Mouse (Mus musculus) forebrain, embryonic 13.5 days (tissue): ENCODE measurements at regions not wholly inside any gene's neighbourhood (a gene's known extent, or its start where the extent isn't known, plus 50 kb on each side); places are given as distances from the start of the nearest gene placed in this dataset.

Source experiments
- ATAC-seq: fragments of 200-750 bp; cut with Nextera tagmentation; 2 replicates; pipeline ENCODE4 v1.8.0; 2017
- H3K27ac ChIP-seq: fragments of 300-500 bp; sonication (generic); 2 replicates; pipeline ENCODE4 v1.5.1; 2015; ENCODE audit warnings: inconsistent platforms, mild to moderate bottlenecking, moderate library complexity
- H3K27me3 ChIP-seq: fragments of 300-500 bp; sonication (generic); 2 replicates; pipeline ENCODE4 v1.6.1; 2015; ENCODE audit warnings: mild to moderate bottlenecking, inconsistent platforms
- H3K36me3 ChIP-seq: fragments of 300-500 bp; sonication (generic); 2 replicates; pipeline ENCODE4 v1.6.1; 2015; ENCODE audit warnings: mild to moderate bottlenecking, inconsistent platforms; ENCODE audit not compliant: poor library complexity, severe bottlenecking
- H3K4me1 ChIP-seq: fragments of 300-500 bp; sonication (generic); 2 replicates; pipeline ENCODE4 v1.6.1; 2015; ENCODE audit warnings: inconsistent platforms
- H3K4me2 ChIP-seq: fragments of 300-500 bp; sonication (generic); 2 replicates; pipeline ENCODE4 v1.6.1; 2015; ENCODE audit warnings: inconsistent platforms, mild to moderate bottlenecking, moderate library complexity
- H3K4me3 ChIP-seq: fragments of 300-500 bp; sonication (generic); 2 replicates; pipeline ENCODE4 v1.5.1; 2015; ENCODE audit warnings: mild to moderate bottlenecking, inconsistent platforms
- H3K9ac ChIP-seq: fragments of 300-500 bp; sonication (generic); 2 replicates; pipeline ENCODE4 v1.6.1; 2015; ENCODE audit warnings: mild to moderate bottlenecking, inconsistent platforms
- H3K9me3 ChIP-seq: fragments of 300-500 bp; sonication (generic); replicated peaks from 2 replicates; pipeline ENCODE4 v1.6.1; 2016; ENCODE audit warnings: inconsistent platforms
- WGBS: fragments of 180-500 bp; shearing (Covaris S2); methylation state at CpG from one replicate; pipeline ENCODE4 v1.1.7; 2015; 5-methylcytosine and 5-hydroxymethylcytosine counted together

- ATAC-seq: no peak
- H3K9ac ChIP-seq: no peak overlapping the region
- H3K27me3 ChIP-seq: no peaks in the 10 kb centered on the region
- H3K4me2 ChIP-seq: no peak overlapping the region
- no peak overlapping the region for H3K4me3 ChIP-seq
- peaks cover 5% of the 10 kb centered on the region; the same call in 1 of the 2 replicates for H3K9me3 ChIP-seq
- no peaks in the 10 kb centered on the region for H3K4me1 ChIP-seq
- H3K27ac ChIP-seq: no peak overlapping the region
- WGBS: 92% methylated on average over 2 of the region's 2 CpGs
- H3K36me3 ChIP-seq: no peaks in the 10 kb centered on the region
Observed at GRCm38 (mm10) chr5:10495086-10495485, 248.8 kb upstream of the Gm5152 start.

DNA sequence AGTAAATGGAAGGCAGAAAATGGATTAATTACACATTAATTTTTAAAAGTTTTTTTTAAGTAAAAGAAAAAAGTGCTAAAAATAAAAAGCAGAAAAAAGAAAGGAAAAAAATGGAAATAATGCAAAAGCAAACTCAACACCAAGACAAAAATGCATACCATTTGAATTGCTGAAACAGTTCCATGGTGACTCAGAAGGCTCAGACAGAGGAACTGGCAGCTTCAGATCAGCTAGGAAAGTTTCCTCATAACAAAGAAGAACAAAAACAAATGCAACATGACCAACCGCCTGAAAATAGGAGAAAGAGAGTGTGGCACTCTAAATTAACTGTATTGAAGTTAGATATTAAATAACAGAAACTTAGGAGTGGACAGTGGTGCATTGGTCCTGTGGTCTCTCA lies 231.7 kb upstream of the Gm5152 start:
- WGBS: 74% methylated on average over 1 of the region's 1 CpGs
- Histone ChIP-seq H3K9me3 (no peaks in the 10 kb centered on the region), H3K4me1 (no peaks in the 10 kb centered on the region), H3K4me2 (no peak overlapping the region), H3K4me3 (no peak overlapping the region), H3K27me3 (no peaks in the 10 kb centered on the region), H3K36me3 (no peaks in the 10 kb centered on the region), H3K27ac (no peak overlapping the region), H3K9ac (no peak overlapping the region)
- no peak for ATAC-seq

- H3K4me2 ChIP-seq: no peak overlapping the region
- H3K4me1 ChIP-seq: no peaks in the 10 kb centered on the region
- H3K36me3 ChIP-seq: no peaks in the 10 kb centered on the region
- H3K27me3 ChIP-seq: no peaks in the 10 kb centered on the region
- no peaks in the 10 kb centered on the region for H3K9me3 ChIP-seq
- no peak overlapping the region for H3K9ac ChIP-seq
- H3K4me3 ChIP-seq: no peak overlapping the region
- ATAC-seq: no peak
- H3K27ac ChIP-seq: no peak overlapping the region
Observed at GRCm38 (mm10) chr5:10477461-10477860, 231.1 kb upstream of the Gm5152 start.

- WGBS: 88% methylated on average over 2 of the region's 2 CpGs
- Histone ChIP-seq H3K27ac (no peak overlapping the region), H3K9me3 (no peaks in the 10 kb centered on the region), H3K4me3 (no peak overlapping the region), H3K27me3 (no peaks in the 10 kb centered on the region), H3K4me2 (no peak overlapping the region), H3K36me3 (no peaks in the 10 kb centered on the region), H3K9ac (no peak overlapping the region), H3K4me1 (no peaks in the 10 kb centered on the region)
- no peak for ATAC-seq
Observed at GRCm38 (mm10) chr5:10446584-10446983, 200.3 kb upstream of the Gm5152 start.

GRCm38 (mm10) chr5:10417691-10418217 lies 171.4 kb upstream of the Gm5152 start:
- Histone ChIP-seq H3K4me1 (peaks cover 19% of the 10 kb centered on the region), H3K27me3 (peaks cover 3% of the 10 kb centered on the region; the same call in 1 of the 2 replicates), H3K9me3 (no peaks in the 10 kb centered on the region), H3K4me3 (no peak overlapping the region), H3K4me2 (no peak overlapping the region), H3K27ac (no peak overlapping the region), H3K36me3 (no peaks in the 10 kb centered on the region), H3K9ac (no peak overlapping the region)
- 2% methylated on average over 2 of the region's 2 CpGs for WGBS
- ATAC-seq: peak; percentile 78

- WGBS: 14% methylated on average over 6 of the region's 6 CpGs
- ATAC-seq: peak; percentile 75
- H3K4me1 ChIP-seq: peaks cover 19% of the 10 kb centered on the region
Observed at GRCm38 (mm10) chr5:10416949-10417348, 170.6 kb upstream of the Gm5152 start.

DNA sequence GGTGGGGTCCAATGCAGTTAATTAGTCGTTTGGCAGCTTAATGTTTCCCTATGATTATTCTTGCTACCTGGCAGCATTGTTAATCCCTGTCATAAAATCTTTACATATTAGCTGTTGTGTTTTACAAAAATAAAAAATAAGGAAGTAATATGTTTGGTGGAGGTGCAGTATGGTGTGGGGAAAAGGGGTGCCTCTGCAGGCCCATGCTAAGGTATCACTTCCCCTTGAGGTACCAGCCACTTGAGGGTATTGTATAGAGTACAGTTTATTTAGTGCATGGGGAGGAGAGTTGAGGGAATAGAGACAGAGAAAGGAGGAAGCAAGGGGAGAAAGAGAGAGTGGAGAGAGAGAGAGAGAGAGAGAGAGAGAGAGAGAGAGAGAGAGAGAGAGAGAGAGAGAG lies 167.7 kb upstream of the Gm5152 start:
- H3K27ac ChIP-seq: no peak overlapping the region
- peaks cover 19% of the 10 kb centered on the region for H3K4me1 ChIP-seq
- no peaks in the 10 kb centered on the region for H3K36me3 ChIP-seq
- H3K9me3 ChIP-seq: no peaks in the 10 kb centered on the region
- H3K4me3 ChIP-seq: no peak overlapping the region
- no peak for ATAC-seq
- no peak overlapping the region for H3K9ac ChIP-seq
- WGBS: 69% methylated on average over 1 of the region's 1 CpGs
- no peak overlapping the region for H3K4me2 ChIP-seq
- no peaks in the 10 kb centered on the region for H3K27me3 ChIP-seq

More at GRCm38 (mm10) chr5:10416949-10417348, 170.6 kb upstream of the Gm5152 start:
- Histone ChIP-seq H3K4me2 (no peak overlapping the region), H3K27me3 (peaks cover 3% of the 10 kb centered on the region; the same call in 1 of the 2 replicates), H3K4me3 (no peak overlapping the region), H3K27ac (no peak overlapping the region), H3K36me3 (no peaks in the 10 kb centered on the region), H3K9me3 (no peaks in the 10 kb centered on the region), H3K9ac (no peak overlapping the region)

- no peak for ATAC-seq
- WGBS: 87% methylated on average over 5 of the region's 5 CpGs
- H3K4me1 ChIP-seq: no peaks in the 10 kb centered on the region
Observed at GRCm38 (mm10) chr5:10393571-10393970, 147.2 kb upstream of the Gm5152 start.

GRCm38 (mm10) chr5:10388991-10389390 lies 142.7 kb upstream of the Gm5152 start:
- no peaks in the 10 kb centered on the region for H3K4me1 ChIP-seq
- H3K4me2 ChIP-seq: no peak overlapping the region
- 94% methylated on average over 1 of the region's 1 CpGs for WGBS
- no peak for ATAC-seq
- H3K36me3 ChIP-seq: no peaks in the 10 kb centered on the region
- no peak overlapping the region for H3K27ac ChIP-seq
- no peak overlapping the region for H3K9ac ChIP-seq
- H3K9me3 ChIP-seq: no peaks in the 10 kb centered on the region
- H3K4me3 ChIP-seq: no peak overlapping the region
- no peaks in the 10 kb centered on the region for H3K27me3 ChIP-seq

More at GRCm38 (mm10) chr5:10393571-10393970, 147.2 kb upstream of the Gm5152 start:
- Histone ChIP-seq H3K27ac (no peak overlapping the region), H3K9me3 (no peaks in the 10 kb centered on the region), H3K9ac (no peak overlapping the region), H3K4me3 (no peak overlapping the region), H3K27me3 (no peaks in the 10 kb centered on the region), H3K36me3 (no peaks in the 10 kb centered on the region), H3K4me2 (no peak overlapping the region)

DNA sequence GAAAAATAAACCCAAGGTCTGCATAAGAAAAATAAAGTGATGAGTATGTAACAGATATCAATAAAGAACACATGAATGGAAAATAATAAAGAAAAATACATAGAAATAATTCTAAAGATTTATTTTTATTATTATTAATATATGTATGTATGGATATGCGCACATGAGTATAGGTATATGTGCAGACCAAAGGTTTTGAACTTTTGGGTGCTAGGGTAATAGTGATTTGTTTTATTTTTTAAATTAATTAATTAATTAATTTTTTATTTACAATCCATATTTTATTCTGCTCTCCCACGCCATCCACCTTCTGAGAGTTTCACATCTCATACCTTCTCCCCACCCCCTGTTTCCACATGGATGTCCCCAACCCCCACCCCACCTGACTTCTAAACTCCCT lies 105.8 kb upstream of the Gm5152 start:
- no peak overlapping the region for H3K9ac ChIP-seq
- no peak overlapping the region for H3K27ac ChIP-seq
- H3K4me1 ChIP-seq: no peaks in the 10 kb centered on the region
- no peaks in the 10 kb centered on the region for H3K36me3 ChIP-seq
- no peaks in the 10 kb centered on the region for H3K27me3 ChIP-seq
- H3K4me3 ChIP-seq: no peak overlapping the region
- WGBS: 90% methylated on average over 2 of the region's 2 CpGs
- no peaks in the 10 kb centered on the region for H3K9me3 ChIP-seq
- no peak overlapping the region for H3K4me2 ChIP-seq
- no peak for ATAC-seq

DNA sequence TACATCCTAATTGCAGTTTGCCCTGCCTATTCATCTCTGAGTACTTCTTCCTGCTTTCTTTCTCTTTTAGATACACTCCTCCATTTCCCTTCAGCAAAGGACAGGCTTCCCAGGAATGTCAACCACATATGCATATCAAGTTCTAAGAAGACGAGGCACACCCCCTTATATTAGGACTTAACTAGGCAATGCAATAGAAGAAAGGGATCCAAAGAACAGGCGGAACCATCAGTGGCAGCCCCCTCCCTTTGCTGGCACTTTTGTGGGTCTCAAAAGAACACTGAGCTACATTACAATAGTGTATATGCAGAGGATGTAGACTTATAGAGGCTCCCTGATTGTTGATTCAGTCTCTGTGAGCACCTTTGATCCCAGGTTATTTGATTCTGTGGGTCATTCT lies 74.3 kb upstream of the Gm5152 start:
- H3K36me3 ChIP-seq: no peaks in the 10 kb centered on the region
- H3K4me2 ChIP-seq: no peak overlapping the region
- H3K4me1 ChIP-seq: no peaks in the 10 kb centered on the region
- ATAC-seq: no peak
- no peak overlapping the region for H3K4me3 ChIP-seq
- H3K27me3 ChIP-seq: no peaks in the 10 kb centered on the region
- H3K27ac ChIP-seq: no peak overlapping the region
- H3K9ac ChIP-seq: no peak overlapping the region
- no peaks in the 10 kb centered on the region for H3K9me3 ChIP-seq
- WGBS: 71% methylated on average over 2 of the region's 2 CpGs
